Mouse (Mus musculus) myocyte (in vitro differentiated cells): Measurements from ENCODE around the gene Grk5. TPM values are rescaled to one million over a fixed set of nuclear protein-coding genes. Genes with fewer than 3 reads are reported as not detected.
A peak's percentile ranks its signal among the peaks of the same experiment; 100 is the strongest.

Source experiments
- H3K27me3 ChIP-seq: one replicate; pipeline ENCODE4 v1.6.1; 2011; ENCODE audit not compliant: control insufficient read depth, insufficient read depth, insufficient read length
- H3K36me3 ChIP-seq: one replicate; pipeline ENCODE4 v1.6.1; 2011; ENCODE audit not compliant: control insufficient read depth, insufficient read depth
- H3K4me2 ChIP-seq: one replicate; pipeline ENCODE4 v1.6.1; 2011; ENCODE audit warnings: low read depth, control low read depth
- H3K4me3 ChIP-seq: one replicate; pipeline ENCODE4 v1.5.1; 2011; ENCODE audit warnings: mild to moderate bottlenecking, control low read depth, moderate library complexity
- H3K79me2 ChIP-seq: one replicate; pipeline ENCODE4 v1.6.1; 2011; ENCODE audit not compliant: control insufficient read depth, insufficient read depth
- H3ac ChIP-seq: one replicate; pipeline ENCODE4 v1.6.1; 2011; ENCODE audit not compliant: control insufficient read depth, insufficient read length
- CEBPB ChIP-seq: IDR thresholded peaks from 2 replicates; pipeline ENCODE4 v1.6.1; 2011; ENCODE audit warnings: mild to moderate bottlenecking, moderate library complexity; ENCODE audit not compliant: poor library complexity, insufficient read depth, severe bottlenecking
- E2F4 ChIP-seq: IDR thresholded peaks from one replicate; pipeline ENCODE4 v1.6.1; 2011; ENCODE audit warnings: mild to moderate bottlenecking, control low read depth, moderate library complexity; ENCODE audit not compliant: insufficient read depth
- MAX ChIP-seq: IDR thresholded peaks from one replicate; pipeline ENCODE4 v1.6.1; 2011; ENCODE audit warnings: low read depth, mild to moderate bottlenecking, control low read depth
- MYOD1 ChIP-seq, 3 experiments: IDR thresholded peaks; one replicate each; pipeline ENCODE4 v1.6.1; 2011; ENCODE audit warnings: control low read depth in 2 of 3, low read depth in 2 of 3, mild to moderate bottlenecking in 2 of 3, moderate library complexity in 1 of 3; ENCODE audit not compliant: insufficient read length in 2 of 3, control insufficient read depth in 1 of 3
- MYOG ChIP-seq, 3 experiments: IDR thresholded peaks; one replicate each; pipeline ENCODE4 v1.6.1; 2011; ENCODE audit warnings: control low read depth in 2 of 3, low read depth in 2 of 3, mild to moderate bottlenecking in 2 of 3; ENCODE audit not compliant: insufficient read length in 2 of 3, control insufficient read depth in 1 of 3, insufficient read depth in 1 of 3
- POLR2A ChIP-seq: IDR thresholded peaks from one replicate; pipeline ENCODE4 v1.6.1; 2011; ENCODE audit warnings: low read depth, mild to moderate bottlenecking, control low read depth, moderate library complexity; ENCODE audit not compliant: insufficient read length
- POLR2AphosphoS2 ChIP-seq: IDR thresholded peaks from one replicate; pipeline ENCODE4 v1.6.1; 2011; ENCODE audit warnings: low read depth, control low read depth; ENCODE audit not compliant: insufficient read length
- REST ChIP-seq: IDR thresholded peaks from one replicate; pipeline ENCODE4 v1.6.1; 2011; ENCODE audit warnings: mild to moderate bottlenecking, control low read depth, moderate library complexity; ENCODE audit not compliant: insufficient read depth, insufficient read length
- SRF ChIP-seq: IDR thresholded peaks from one replicate; pipeline ENCODE4 v1.6.1; 2011; ENCODE audit warnings: low read depth; ENCODE audit not compliant: control insufficient read depth, insufficient read length
- TCF12 ChIP-seq: IDR thresholded peaks from one replicate; pipeline ENCODE4 v1.6.1; 2011; ENCODE audit warnings: mild to moderate bottlenecking, control low read depth; ENCODE audit not compliant: poor library complexity, insufficient read depth, severe bottlenecking
- TCF3 ChIP-seq: IDR thresholded peaks from one replicate; pipeline ENCODE4 v1.6.1; 2011; ENCODE audit warnings: low read depth, control low read depth; ENCODE audit not compliant: insufficient read length
- USF1 ChIP-seq: IDR thresholded peaks from one replicate; pipeline ENCODE4 v1.6.1; 2011; ENCODE audit warnings: low read depth, mild to moderate bottlenecking, control low read depth, moderate library complexity
- polyA plus RNA-seq: library from polyadenylated mRNA; unstranded; fragments of >200 nt; fragmentation: generic; extraction: Trizol; gene quantifications from one replicate; pipeline ENCODE4 v1.2.1, GENCODE M21; 2012; ENCODE audit warnings: missing spikeins

The Grk5 gene
- polyA plus RNA-seq, 1 experiment: 4.0 TPM

DNA sequence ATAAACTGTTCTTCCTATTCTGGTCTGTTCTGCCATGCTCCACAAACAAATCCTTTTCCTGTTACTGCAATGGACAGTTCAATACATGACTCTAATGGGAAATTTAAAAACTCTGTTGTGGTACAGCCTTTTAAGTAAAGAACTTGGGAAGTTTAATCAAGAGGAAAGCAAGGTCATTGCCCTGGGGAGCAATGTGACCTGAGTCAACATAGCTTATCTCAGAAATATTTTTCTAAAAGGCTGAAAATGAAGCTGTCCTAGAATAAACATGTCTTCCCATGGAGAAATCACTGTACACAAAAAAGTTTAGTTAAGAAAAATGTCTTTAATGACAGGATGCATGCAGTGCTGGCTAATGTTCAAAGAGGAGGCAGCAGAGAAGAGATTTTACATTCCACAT is 249.1 kb downstream of the Grk5 start:
- H3K27me3 ChIP-seq: no peaks in the 10 kb centered on the region
- TF ChIP-seq MAX: no peak
- H3K4me2 ChIP-seq: no peak overlapping the region
- H3K4me3 ChIP-seq: no peak overlapping the region
- H3ac ChIP-seq: no peak overlapping the region
- H3K79me2 ChIP-seq: peaks cover 14% of the 10 kb centered on the region
- H3K36me3 ChIP-seq: peaks cover 6% of the 10 kb centered on the region

DNA sequence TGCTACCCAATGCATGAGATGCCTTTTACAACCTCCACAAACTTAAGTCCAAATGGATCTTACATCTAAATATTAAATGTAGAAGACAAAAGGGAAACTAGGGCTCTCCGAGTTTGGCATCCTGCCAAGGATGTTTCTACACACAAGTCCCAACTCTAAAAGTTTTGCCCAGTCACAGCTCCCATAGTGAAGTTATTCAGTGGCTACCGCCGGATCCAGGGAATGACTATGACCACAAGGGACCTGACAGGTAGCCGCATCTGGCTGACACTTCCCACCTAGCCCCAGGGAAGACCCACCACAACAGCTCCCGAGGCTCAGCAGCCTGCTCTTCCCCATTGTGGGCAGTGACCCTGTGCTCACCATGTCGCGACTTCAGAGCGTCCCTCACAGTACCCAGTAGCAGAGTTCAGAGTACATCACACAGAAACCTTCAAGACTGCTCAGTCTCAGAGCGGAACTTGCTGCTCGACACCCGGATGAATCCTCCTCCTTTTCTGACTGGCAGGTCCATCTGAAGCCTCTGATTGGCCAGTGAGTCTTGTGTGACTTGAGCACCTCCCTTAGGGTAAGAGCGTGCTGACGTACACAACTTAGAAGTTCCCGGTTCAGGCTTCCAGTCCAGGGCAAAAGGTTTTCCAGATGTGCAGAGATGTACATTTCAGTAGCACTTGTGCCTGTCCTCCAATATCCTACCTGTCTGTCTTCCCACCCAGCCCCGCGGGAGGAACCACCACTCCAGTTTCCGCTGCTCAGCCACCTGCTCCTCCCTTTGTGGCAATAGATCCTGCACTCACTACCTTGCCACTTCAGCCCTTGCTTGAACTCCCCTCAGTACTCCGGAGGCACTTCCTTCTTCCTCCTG is 251.0 kb downstream of the Grk5 start, which contains the start of gene Zfp950:
TSS of gene Zfp950 (minus strand) at position 499 of the 865 bp plus-strand sequence.
- peak within 1 kb of the TSS; percentile 61 for H3K4me3 ChIP-seq
- peak within 1 kb of the TSS; percentile 93 for H3K4me2 ChIP-seq
- no peaks in the 10 kb centered on the region for H3K27me3 ChIP-seq
- TF ChIP-seq MYOD1 (IDR thresholded peaks at IDR 0.05; ENCODE audit: control insufficient read depth in 1 of 3, insufficient read length in 2 of 3, low read depth in 2 of 3) (no peak), SRF (no peak), POLR2AphosphoS2 (peak; percentile 63), MAX (no peak), TCF12 (no peak), POLR2A (peak; percentile 61), REST (no peak), USF1 (no peak)
- H3K79me2 ChIP-seq: peaks cover 14% of the 10 kb centered on the region
- no peaks in the 10 kb centered on the region for H3K36me3 ChIP-seq
- H3ac ChIP-seq: peak within 1 kb of the TSS; percentile 13

DNA sequence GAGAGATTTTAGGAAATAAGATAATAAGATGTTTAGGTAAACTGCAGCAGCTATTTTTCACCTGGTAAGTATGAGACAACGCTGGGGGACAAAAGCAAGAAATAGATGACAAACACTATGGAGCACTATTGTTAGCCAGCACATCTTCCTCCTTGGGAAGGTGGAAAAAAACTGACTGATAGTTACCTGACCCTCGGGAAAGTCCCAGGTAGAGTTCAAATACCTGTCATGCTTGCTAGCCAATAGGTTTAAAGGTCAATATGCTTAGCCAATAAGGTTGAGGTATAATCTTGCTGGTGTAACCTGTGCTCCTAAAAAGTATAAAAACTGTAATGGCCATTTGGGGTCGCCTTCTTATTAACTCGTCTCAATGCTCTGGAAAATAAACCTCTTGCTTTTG is 251.8 kb downstream of the Grk5 start:
- peaks cover 14% of the 10 kb centered on the region for H3K79me2 ChIP-seq
- peak overlapping the region; percentile 61 for H3K4me3 ChIP-seq
- no peaks in the 10 kb centered on the region for H3K27me3 ChIP-seq
- peak overlapping the region; percentile 13 for H3ac ChIP-seq
- H3K36me3 ChIP-seq: no peaks in the 10 kb centered on the region
- H3K4me2 ChIP-seq: peak overlapping the region; percentile 93
- TF ChIP-seq E2F4: no peak
- no peak for TF ChIP-seq TCF12
- no peak for TF ChIP-seq CEBPB
- TF ChIP-seq MAX: no peak
- no peak for TF ChIP-seq SRF
- TF ChIP-seq MYOG (IDR thresholded peaks at IDR 0.05; ENCODE audit: control insufficient read depth in 1 of 3, insufficient read depth in 1 of 3, insufficient read length in 2 of 3, low read depth in 2 of 3): no peak
- no peak for TF ChIP-seq USF1
- no peak for TF ChIP-seq TCF3
- no peak for TF ChIP-seq MYOD1 (IDR thresholded peaks at IDR 0.05; ENCODE audit: control insufficient read depth in 1 of 3, insufficient read length in 2 of 3, low read depth in 2 of 3)
- no peak for TF ChIP-seq POLR2AphosphoS2
- no peak for TF ChIP-seq REST
- TF ChIP-seq POLR2A: no peak

Other genes with a start within 250 kb of the Grk5 start
- 0.38 TPM for gene Nanos1, start 133.8 kb upstream of the Grk5 start, polyA plus RNA-seq
- 67.9 TPM for gene Eif3a, start 99.1 kb upstream of the Grk5 start, polyA plus RNA-seq
- gene Fam45a, start 78.2 kb upstream of the Grk5 start, polyA plus RNA-seq: 13.4 TPM
- gene Sfxn4, start 28.3 kb upstream of the Grk5 start, polyA plus RNA-seq: 2.7 TPM
- 105 TPM for gene Prdx3, start 15.2 kb upstream of the Grk5 start, polyA plus RNA-seq